Mouse (Mus musculus) 3T3-L1 (cell line): ENCODE measurements around the gene Prune2.
A peak's percentile ranks its signal among the peaks of the same experiment; 100 is the strongest.

Experiments used
- DNase-seq: peaks from one replicate; pipeline ENCODE4 v3.0.0-alpha.2; 2015; ENCODE audit warnings: low read depth, low spot score

The Prune2 gene

GRCm38 (mm10) chr19:16955613-16956271 is at the start of gene Prune2:
Prune2 (plus strand) TSS chr19:16956118.
- peak; percentile 17 for DNase-seq

- no peak for DNase-seq
These were observed 44.4 kb upstream of the Prune2 start for GRCm38 (mm10) chr19:16911507-16911906.

- peak; percentile 23 for DNase-seq
These were observed 31.4 kb upstream of the Prune2 start for GRCm38 (mm10) chr19:16924516-16924915.

- no peak for DNase-seq
These were observed 21.3 kb upstream of the Prune2 start for GRCm38 (mm10) chr19:16934664-16935063.

- peak; percentile 42 for DNase-seq
These were observed 7.1 kb upstream of the Prune2 start for GRCm38 (mm10) chr19:16948794-16949313.

- peak; percentile 55 for DNase-seq
These were observed 6.6 kb upstream of the Prune2 start for GRCm38 (mm10) chr19:16949341-16949740.

- peak; percentile 74 for DNase-seq
These were observed 5.9 kb upstream of the Prune2 start for GRCm38 (mm10) chr19:16950051-16950450.

GRCm38 (mm10) chr19:16950664-16951363 is 5.1 kb upstream of the Prune2 start:
- no peak for DNase-seq

- no peak for DNase-seq
These were observed 1.2 kb upstream of the Prune2 start for GRCm38 (mm10) chr19:16954736-16955135.

- no peak for DNase-seq
These were observed 696 bp upstream of the Prune2 start for GRCm38 (mm10) chr19:16955231-16955612.

GRCm38 (mm10) chr19:16956319-16956718 is 401 bp downstream of the Prune2 start:
- DNase-seq = no peak

- DNase-seq = peak; percentile 50
These were observed 3.1 kb downstream of the Prune2 start for GRCm38 (mm10) chr19:16959051-16959450.

- DNase-seq = peak; percentile 96
These were observed 3.6 kb downstream of the Prune2 start for GRCm38 (mm10) chr19:16959551-16959950.

- no peak for DNase-seq
These were observed 5.1 kb downstream of the Prune2 start for GRCm38 (mm10) chr19:16961036-16961435.

GRCm38 (mm10) chr19:16963178-16963577 is 7.3 kb downstream of the Prune2 start:
- no peak for DNase-seq

- DNase-seq = no peak
These were observed 12.8 kb downstream of the Prune2 start for GRCm38 (mm10) chr19:16968768-16969167.

GRCm38 (mm10) chr19:16970612-16971011 is 14.7 kb downstream of the Prune2 start:
- DNase-seq = peak; percentile 39

GRCm38 (mm10) chr19:16978910-16979309 is 23.0 kb downstream of the Prune2 start:
- DNase-seq = no peak

GRCm38 (mm10) chr19:16981743-16982142 is 25.8 kb downstream of the Prune2 start:
- no peak for DNase-seq

- peak; percentile 66 for DNase-seq
These were observed 29.0 kb downstream of the Prune2 start for GRCm38 (mm10) chr19:16984897-16985296.

- no peak for DNase-seq
These were observed 32.1 kb downstream of the Prune2 start for GRCm38 (mm10) chr19:16987984-16988383.

GRCm38 (mm10) chr19:16992151-16992550 is 36.2 kb downstream of the Prune2 start:
- DNase-seq = no peak

- no peak for DNase-seq
These were observed 38.3 kb downstream of the Prune2 start for GRCm38 (mm10) chr19:16994260-16994659.
